Mouse (Mus musculus) cerebellum, postnatal 36 days (tissue): Measurements from ENCODE around the gene Mamdc4.
"Not testable (repeated sequence)": the region's sequence is repeated elsewhere in the genome, so short reads cannot be mapped to it uniquely, and the experiment has no call there.

Experiments
- DNase-seq, 2 experiments: peaks; one replicate each; pipeline ENCODE4 v3.0.0; 2021 to 2022; ENCODE audit warnings: mixed read lengths in 2 of 2

Gene Mamdc4

GRCm38 (mm10) chr2:25558774-25559173 lies 15.9 kb downstream of the Mamdc4 start:
- DNase-seq = no peak

- no peak for DNase-seq
Measured at GRCm38 (mm10) chr2:25557964-25558360, 16.7 kb downstream of the Mamdc4 start.

GRCm38 (mm10) chr2:25557221-25557963 lies 17.3 kb downstream of the Mamdc4 start, which contains the start of gene Edf1:
Gene Edf1 (plus strand): TSS chr2:25557847.
- peak; percentile 92 to 95 for DNase-seq

GRCm38 (mm10) chr2:25556296-25556695 lies 18.3 kb downstream of the Mamdc4 start:
- DNase-seq = no peak

- not testable (repeated sequence) for DNase-seq
Measured at GRCm38 (mm10) chr2:25555479-25555878, 19.2 kb downstream of the Mamdc4 start.

- DNase-seq = not testable (repeated sequence)
Measured at GRCm38 (mm10) chr2:25553171-25553786, 21.4 kb downstream of the Mamdc4 start.

- peak; percentile 62 to 75 for DNase-seq
Measured at GRCm38 (mm10) chr2:25551186-25551585, 23.5 kb downstream of the Mamdc4 start.

GRCm38 (mm10) chr2:25549021-25549991 lies 25.3 kb downstream of the Mamdc4 start:
- no peak for DNase-seq

- DNase-seq = peak; percentile 98
Measured at GRCm38 (mm10) chr2:25546811-25547491, 27.7 kb downstream of the Mamdc4 start, which contains the start of gene Traf2. Gene Traf2 (minus strand): TSS chr2:25546940.

GRCm38 (mm10) chr2:25545996-25546810 lies 28.4 kb downstream of the Mamdc4 start:
- DNase-seq = no peak

- DNase-seq = no peak
Measured at GRCm38 (mm10) chr2:25541644-25542367, 32.8 kb downstream of the Mamdc4 start.

GRCm38 (mm10) chr2:25540541-25540948 lies 34.1 kb downstream of the Mamdc4 start:
- DNase-seq = no peak

- DNase-seq = no peak
Measured at GRCm38 (mm10) chr2:25536531-25536930, 38.1 kb downstream of the Mamdc4 start.

- no peak for DNase-seq
Measured at GRCm38 (mm10) chr2:25534866-25535182, 39.8 kb downstream of the Mamdc4 start.

GRCm38 (mm10) chr2:25534178-25534865 lies 40.3 kb downstream of the Mamdc4 start:
- peak; percentile 88 for DNase-seq

- DNase-seq = no peak
Measured at GRCm38 (mm10) chr2:25533707-25534106, 40.9 kb downstream of the Mamdc4 start.

GRCm38 (mm10) chr2:25526510-25527302 lies 47.9 kb downstream of the Mamdc4 start:
- no peak for DNase-seq
